Mouse (Mus musculus): ENCODE results near the gene Mkln1. TPM values are rescaled to one million over a fixed set of nuclear protein-coding genes. Genes with fewer than 3 reads are reported as not detected.
A peak's percentile ranks its signal among the peaks of the same experiment; 100 is the strongest.

Gene Mkln1
- total RNA-seq, 2 experiments from 2014 or later = 153 to 165 TPM

DNA sequence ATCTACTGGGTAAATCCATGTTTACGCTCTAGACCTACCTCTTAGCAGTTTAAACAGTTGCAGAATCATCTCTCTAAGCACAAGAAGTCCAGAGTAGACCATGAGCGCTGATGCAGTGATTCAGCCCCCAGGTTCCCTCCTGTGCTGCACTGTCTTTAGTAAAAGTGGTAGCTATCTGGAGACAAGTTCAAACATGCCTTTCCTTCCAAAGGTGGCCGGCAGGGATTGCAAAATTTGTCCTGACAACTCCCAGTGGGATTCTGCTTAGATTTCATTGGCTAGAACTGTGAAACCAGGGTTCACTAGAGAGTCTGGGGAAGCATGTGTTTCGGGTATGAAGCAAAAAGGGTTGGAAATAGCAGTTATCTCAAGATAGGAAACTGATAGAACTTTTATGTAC lies 81.5 kb downstream of the Mkln1 start:
- Histone ChIP-seq H3K27ac (no peak overlapping the region), H3K4me3 (no peak overlapping the region)
- no peak for DNase-seq (ENCODE audit: extremely low spot score in 1 of 2, low spot score in 2 of 2)
- no peak for TF ChIP-seq CTCF (IDR thresholded peaks at IDR 0.05)
- intact Hi-C loops (cut with DNase I) = no loop called here

DNA sequence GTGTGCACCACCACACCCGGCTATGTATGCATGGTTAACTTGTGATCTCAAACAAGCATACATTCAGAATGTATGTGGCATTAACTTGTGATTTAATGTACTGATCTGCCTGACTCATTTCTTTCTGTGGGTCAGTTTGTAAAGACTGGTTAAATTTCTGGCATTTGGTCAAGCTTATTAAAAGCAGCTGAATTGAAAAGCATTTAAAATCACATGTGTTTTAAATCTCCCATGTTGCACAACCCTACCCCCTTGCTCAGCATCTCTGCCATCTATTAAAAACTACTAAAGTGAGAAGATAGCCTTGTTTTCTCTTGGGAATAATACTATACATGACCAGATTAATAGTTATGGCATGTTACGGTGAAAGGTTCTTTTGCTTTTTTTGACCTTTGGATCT lies 88.1 kb downstream of the Mkln1 start:
- no peak for DNase-seq (ENCODE audit: extremely low spot score in 1 of 2, low spot score in 2 of 2)
- Histone ChIP-seq H3K27ac (no peak overlapping the region), H3K4me3 (no peak overlapping the region)
- TF ChIP-seq CTCF (IDR thresholded peaks at IDR 0.05) = no peak
- intact Hi-C loops (cut with DNase I) = no loop called here

DNA sequence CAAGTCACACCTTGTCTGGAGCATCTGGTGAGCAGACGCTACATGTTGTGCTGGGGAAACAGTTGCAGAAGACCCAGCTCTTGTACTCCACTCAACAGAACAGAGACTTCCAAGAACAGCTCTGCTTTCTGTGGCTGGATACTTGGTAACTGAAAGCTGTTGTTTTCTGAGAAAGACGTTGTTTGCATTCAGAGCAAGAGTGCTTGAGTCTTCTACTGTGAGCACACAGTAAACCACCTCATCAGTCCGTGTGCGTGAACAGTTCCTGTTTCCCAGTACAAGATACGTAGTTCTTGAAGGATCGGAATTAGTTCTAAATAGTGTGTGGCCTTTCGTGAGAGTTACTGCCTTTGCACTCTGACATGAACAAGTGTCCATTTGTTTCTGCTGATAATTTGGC lies 91.4 kb downstream of the Mkln1 start:
- Histone ChIP-seq H3K4me3 (no peak overlapping the region), H3K27ac (no peak overlapping the region)
- intact Hi-C loops (cut with DNase I) = no loop called here
- no peak for DNase-seq (ENCODE audit: extremely low spot score in 1 of 2, low spot score in 2 of 2)
- no peak for TF ChIP-seq CTCF (IDR thresholded peaks at IDR 0.05)

DNA sequence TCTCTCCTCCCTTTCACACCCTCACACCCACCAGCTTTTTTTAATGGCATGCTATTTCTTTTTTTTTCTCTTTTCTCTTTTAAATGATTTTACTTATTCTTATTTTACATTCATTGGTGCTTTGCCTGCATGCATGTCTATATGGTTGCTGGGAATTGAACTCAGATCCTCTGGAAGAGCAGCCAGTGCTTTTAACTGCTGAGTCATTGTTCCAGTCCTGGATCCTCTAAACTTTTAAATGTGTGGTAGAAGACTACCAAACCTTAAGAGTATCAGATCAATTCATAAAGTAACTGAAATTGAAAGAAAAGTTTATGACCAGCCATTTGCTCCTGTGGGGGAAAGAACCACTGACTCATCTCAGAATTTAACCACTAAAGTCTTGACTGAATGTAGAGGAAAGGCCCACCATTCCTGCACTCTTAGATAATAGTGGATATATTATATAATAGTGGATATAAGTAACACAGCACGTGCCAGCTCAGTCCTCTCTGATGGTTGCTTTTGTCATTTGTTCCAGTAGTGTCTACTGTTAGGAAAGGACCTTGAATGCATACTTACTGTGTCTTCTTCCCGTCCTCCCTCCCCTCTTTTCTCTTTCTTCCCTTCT lies 96.7 kb downstream of the Mkln1 start:
- intact Hi-C loops (cut with DNase I) = no loop called here
- Histone ChIP-seq H3K4me3 (no peak overlapping the region), H3K27ac (no peak overlapping the region)
- no peak for TF ChIP-seq CTCF (IDR thresholded peaks at IDR 0.05)
- no peak for DNase-seq (ENCODE audit: extremely low spot score in 1 of 2, low spot score in 2 of 2)

DNA sequence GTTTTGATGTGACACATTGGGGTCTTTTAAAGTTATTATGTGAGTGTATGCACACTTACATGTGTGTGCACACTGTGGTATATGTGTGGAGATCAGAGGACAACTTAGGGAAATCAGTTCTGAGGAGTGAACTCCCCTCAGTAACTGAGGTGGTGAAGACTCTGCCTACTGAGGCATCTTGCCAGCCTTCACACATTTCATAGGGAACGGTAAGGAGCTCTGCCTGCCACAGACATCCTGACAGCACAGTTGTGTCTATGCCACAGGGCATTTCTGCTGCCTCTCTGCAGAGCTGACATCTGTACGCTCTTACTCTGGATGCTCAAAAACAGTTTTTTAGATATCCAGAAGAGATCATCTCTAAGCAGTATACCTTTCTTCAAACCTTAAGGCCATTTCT lies 97.7 kb downstream of the Mkln1 start:
- intact Hi-C loops (cut with DNase I) = no loop called here
- H3K4me3 ChIP-seq = no peak overlapping the region
- H3K27ac ChIP-seq = no peak overlapping the region
- no peak for DNase-seq (ENCODE audit: extremely low spot score in 1 of 2, low spot score in 2 of 2)
- TF ChIP-seq CTCF (IDR thresholded peaks at IDR 0.05) = no peak

DNA sequence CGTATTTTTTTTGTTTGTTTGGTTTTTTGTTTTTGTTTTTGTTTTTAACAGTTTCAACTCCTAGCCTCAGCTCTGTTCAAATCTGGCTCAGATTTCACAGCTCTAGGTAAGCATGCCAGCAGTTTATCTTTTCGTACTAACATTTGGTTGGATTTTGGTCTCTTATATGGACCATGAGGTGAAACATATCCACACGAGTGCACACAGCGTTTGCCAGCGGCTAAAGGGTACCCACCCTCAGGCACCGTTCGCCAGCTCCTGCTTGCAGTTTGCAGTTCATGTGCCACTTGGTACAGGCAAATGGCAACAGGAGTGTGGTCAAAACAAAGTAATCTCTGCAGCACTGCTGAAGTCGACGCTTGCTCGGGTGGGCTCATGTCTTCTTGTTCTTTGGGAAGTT lies 101.3 kb downstream of the Mkln1 start:
- TF ChIP-seq CTCF (IDR thresholded peaks at IDR 0.05) = no peak
- no peak overlapping the region for H3K27ac ChIP-seq
- no peak for DNase-seq (ENCODE audit: extremely low spot score in 1 of 2, low spot score in 2 of 2)
- intact Hi-C loops (cut with DNase I) = no loop called here
- H3K4me3 ChIP-seq = no peak overlapping the region

DNA sequence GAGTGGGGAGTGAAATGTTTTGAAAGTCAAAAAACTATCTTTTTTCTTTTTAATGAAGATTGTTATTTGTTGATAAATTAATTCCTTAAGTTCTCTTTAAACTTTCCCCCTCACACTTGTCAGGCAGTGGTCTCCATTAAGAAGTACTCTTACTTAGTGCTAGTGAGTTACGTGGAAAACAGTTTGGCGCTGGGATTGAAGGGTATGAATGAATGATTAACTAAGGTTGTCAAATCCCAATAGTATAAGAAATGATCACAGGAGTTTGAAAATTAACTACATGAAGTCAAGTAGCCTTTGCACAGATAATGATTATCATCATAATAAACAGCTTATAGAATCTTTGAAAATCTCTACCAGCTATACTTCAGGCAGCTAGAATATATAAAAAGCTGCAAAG lies 101.7 kb downstream of the Mkln1 start:
- TF ChIP-seq CTCF (IDR thresholded peaks at IDR 0.05) = no peak
- DNase-seq (ENCODE audit: extremely low spot score in 1 of 2, low spot score in 2 of 2) = no peak
- no peak overlapping the region for H3K27ac ChIP-seq
- intact Hi-C loops (cut with DNase I) = no loop called here
- H3K4me3 ChIP-seq = no peak overlapping the region

DNA sequence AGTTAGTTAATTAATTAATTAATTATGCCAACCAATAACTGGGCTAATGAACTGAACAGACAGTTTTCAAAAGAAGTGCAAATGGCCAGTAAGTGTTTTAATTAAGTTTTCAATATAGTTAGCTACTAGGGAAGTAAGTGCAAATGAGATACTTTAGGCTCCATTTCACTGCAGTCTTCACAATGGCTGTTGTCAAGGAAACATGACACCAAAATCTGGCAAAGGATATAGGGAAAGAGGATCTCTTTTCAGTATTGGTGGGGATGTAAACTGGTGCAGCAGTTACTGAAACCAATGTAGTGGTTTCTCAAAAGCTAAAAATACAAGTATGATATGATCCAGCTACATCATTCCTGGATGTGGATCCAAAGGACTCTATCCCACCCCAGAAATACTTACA lies 102.2 kb downstream of the Mkln1 start:
- no peak for TF ChIP-seq CTCF (IDR thresholded peaks at IDR 0.05)
- H3K27ac ChIP-seq = no peak overlapping the region
- no peak overlapping the region for H3K4me3 ChIP-seq
- DNase-seq (ENCODE audit: extremely low spot score in 1 of 2, low spot score in 2 of 2) = no peak
- intact Hi-C loops (cut with DNase I) = no loop called here

DNA sequence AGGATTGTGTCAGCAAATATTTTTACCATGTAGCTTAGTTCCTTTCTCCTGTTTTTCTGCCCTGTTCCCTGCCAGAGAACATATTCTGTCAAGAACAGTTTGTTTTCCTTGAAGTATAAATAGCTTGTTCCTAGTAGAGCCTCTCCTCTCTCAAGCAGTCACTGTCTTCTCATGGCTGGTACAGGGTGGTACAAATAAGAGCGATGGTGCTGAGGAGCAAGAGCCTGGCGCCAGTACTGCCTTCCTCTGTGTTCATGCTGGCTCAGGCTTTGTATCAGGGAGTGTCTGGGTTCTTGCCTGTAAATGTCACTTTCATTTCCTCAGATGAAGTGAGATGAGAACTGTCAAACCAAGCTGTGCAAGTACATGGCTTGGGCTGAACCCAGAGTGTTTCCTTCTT lies 104.1 kb downstream of the Mkln1 start:
- H3K4me3 ChIP-seq = no peak overlapping the region
- TF ChIP-seq CTCF (IDR thresholded peaks at IDR 0.05) = no peak
- intact Hi-C loops (cut with DNase I) = no loop called here
- no peak for DNase-seq (ENCODE audit: extremely low spot score in 1 of 2, low spot score in 2 of 2)
- peak overlapping the region; percentile 54 for H3K27ac ChIP-seq

DNA sequence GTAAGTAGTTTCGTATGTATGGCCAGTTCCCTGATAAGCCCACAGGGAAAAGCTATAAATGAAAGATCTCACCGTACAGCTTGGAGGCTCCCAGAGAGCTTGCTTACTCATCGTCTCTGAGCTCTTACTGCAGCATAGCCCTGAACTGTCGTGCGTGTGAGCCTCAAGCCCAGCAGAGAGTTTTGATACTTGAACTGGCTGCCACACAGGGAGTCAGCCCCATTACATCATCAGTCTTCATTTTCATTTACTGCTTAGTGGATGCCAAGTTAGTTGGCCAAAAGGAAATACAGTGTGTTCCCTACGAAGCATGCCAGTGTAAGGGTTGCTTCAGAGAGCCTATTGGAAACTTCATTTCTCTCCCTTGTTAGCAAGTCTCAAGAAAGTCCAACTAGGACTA lies 115.2 kb downstream of the Mkln1 start:
- DNase-seq (ENCODE audit: extremely low spot score in 1 of 2, low spot score in 2 of 2) = no peak
- intact Hi-C loops (cut with DNase I) = no loop called here
- Histone ChIP-seq H3K4me3 (no peak overlapping the region), H3K27ac (no peak overlapping the region)
- no peak for TF ChIP-seq CTCF (IDR thresholded peaks at IDR 0.05)

DNA sequence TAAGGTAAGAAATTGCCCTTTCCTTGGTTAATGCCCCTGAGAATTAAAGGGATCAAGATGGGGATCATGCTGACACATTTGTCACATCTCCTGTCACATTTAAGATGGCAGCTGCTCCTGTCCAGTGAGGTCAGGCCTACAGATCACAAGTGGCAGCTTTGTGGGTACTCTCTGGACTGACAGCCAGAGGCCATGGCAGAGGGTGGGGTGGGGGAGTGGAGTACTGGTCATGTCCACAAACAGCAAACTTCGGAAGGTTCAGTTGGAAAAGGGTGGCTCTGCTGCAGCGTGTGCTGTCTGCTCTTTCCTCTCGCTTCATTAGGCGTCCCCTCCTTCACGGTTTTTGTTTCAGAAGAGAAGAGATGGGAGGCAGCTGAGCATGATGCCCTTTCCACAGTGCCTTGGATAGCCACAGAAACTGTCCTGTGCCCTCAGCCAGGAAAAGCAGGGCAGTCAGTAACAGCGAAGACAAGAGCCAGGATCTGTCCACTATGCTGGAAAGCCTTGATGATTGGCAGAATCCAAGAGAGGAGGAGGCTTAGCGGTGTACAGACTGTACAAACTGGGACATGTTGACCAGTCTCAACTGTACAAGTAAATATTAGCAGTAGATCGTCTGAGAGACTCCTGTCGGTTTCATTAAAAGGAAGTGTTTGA lies 119.3 kb downstream of the Mkln1 start:
- no peak for TF ChIP-seq CTCF (IDR thresholded peaks at IDR 0.05)
- intact Hi-C loops (cut with DNase I) = no loop called here
- peak overlapping the region; percentile 36 for H3K27ac ChIP-seq

DNA sequence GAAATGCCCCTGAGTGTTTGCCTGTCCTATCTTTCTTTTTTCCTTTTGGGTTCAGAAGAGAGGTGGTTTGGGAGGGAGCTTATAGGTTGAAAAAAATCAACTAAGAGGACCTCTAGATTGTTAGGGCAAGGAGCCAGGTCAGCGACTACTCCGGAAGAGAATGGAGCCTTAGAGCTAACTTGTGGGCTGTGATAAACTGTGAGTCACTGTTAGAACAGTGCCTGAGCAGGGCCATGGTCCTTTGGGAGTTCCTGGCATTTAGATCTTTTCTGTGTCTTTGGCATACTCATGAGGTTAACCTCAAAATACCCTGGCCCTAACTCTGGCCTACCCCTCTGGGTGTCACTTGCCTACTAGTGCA lies 119.8 kb downstream of the Mkln1 start:
- Histone ChIP-seq H3K27ac (peak overlapping the region; percentile 36), H3K4me3 (no peak overlapping the region)
- intact Hi-C loops (cut with DNase I) = no loop called here
- no peak for TF ChIP-seq CTCF (IDR thresholded peaks at IDR 0.05)
- no peak for DNase-seq (ENCODE audit: extremely low spot score in 1 of 2, low spot score in 2 of 2)

More for the DNA sequence above, 119.3 kb downstream of the Mkln1 start:
- no peak overlapping the region for H3K4me3 ChIP-seq
- no peak for DNase-seq (ENCODE audit: extremely low spot score in 1 of 2, low spot score in 2 of 2)

DNA sequence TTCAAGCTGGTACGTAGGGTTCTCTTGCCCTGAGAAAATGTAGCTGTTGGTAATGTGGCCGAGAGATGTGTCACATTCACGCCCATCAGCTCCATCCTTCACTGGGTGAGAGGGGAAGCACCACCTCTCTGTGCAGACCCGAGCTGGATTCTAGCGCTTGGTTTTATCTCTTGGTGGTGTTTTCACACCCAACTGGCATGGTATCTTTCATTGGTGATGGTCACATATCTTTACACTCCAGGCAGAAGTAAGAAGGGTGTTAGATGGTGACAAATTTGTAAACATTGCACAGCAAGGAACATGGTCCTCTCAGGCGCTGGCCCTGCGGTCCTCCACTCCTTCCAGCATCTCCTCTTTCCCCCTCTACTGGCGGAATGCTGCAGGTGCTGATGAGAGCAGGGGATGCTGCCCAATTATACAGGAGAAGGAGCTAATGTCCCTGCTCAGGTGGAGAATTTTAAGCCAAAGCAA lies 120.5 kb downstream of the Mkln1 start:
- intact Hi-C loops (cut with DNase I) = no loop called here
- DNase-seq (ENCODE audit: extremely low spot score in 1 of 2, low spot score in 2 of 2) = peak in 1 of 2 experiments; percentile 34
- no peak overlapping the region for H3K4me3 ChIP-seq

More for the DNA sequence above, 120.5 kb downstream of the Mkln1 start:
- peak overlapping the region; percentile 11; the same call in 1 of the 2 replicates for H3K27ac ChIP-seq
- TF ChIP-seq CTCF (IDR thresholded peaks at IDR 0.05) = peak; percentile 60
